Mouse (Mus musculus) v-Abl transformed pro-B cells (cell line): Measurements from ENCODE around the gene Nectin2.

Experiments
- in situ Hi-C, 2 experiments: fragments of 400-800 bp; cut with MboI; formaldehyde crosslinking; loops; one replicate each; pipeline ENCODE4 v1.15.1; 2025; ENCODE audit not compliant: unreplicated experiment in 2 of 2

The Nectin2 gene

GRCm38 (mm10) chr7:19715239-19716054 is 34.8 kb downstream of the Nectin2 start, which contains the start of gene Tomm40:
TSS of gene Tomm40 (minus strand) at chr7:19715438.
- in situ Hi-C loops, result no loop called here

- in situ Hi-C loops, result loop anchor here (5.0 kb wide), 3 partner anchors 48 to 213 kb away; partner anchors contain the start of gene Clptm1 (in 1 of the 2)
These were observed 35.4 kb downstream of the Nectin2 start for GRCm38 (mm10) chr7:19714836-19715235.

GRCm38 (mm10) chr7:19713598-19713997 is 36.7 kb downstream of the Nectin2 start:
- in situ Hi-C loops, result loop anchor here (5.0 kb wide), 3 partner anchors 46 to 211 kb away; partner anchors contain the start of gene Clptm1 (in 1 of the 2)

- in situ Hi-C loops, result loop anchor here (5.0 kb wide), 3 partner anchors 46 to 211 kb away; partner anchors contain the start of gene Clptm1 (in 1 of the 2)
These were observed 37.1 kb downstream of the Nectin2 start for GRCm38 (mm10) chr7:19713196-19713595.

GRCm38 (mm10) chr7:19712414-19712813 is 37.9 kb downstream of the Nectin2 start:
- in situ Hi-C loops, result loop anchor here (5.0 kb wide), 3 partner anchors 45 to 210 kb away; partner anchors contain the start of gene Clptm1 (in 1 of the 2)

GRCm38 (mm10) chr7:19710650-19711049 is 39.6 kb downstream of the Nectin2 start:
- in situ Hi-C loops, result loop anchor here (5.0 kb wide), 3 partner anchors 43 to 208 kb away; partner anchors contain the start of gene Clptm1 (in 1 of the 2)

- in situ Hi-C loops, result no loop called here
These were observed 45.0 kb downstream of the Nectin2 start for GRCm38 (mm10) chr7:19705271-19705670.

GRCm38 (mm10) chr7:19704475-19704874 is 45.8 kb downstream of the Nectin2 start:
- in situ Hi-C loops, result loop anchor here in 1 of 2 experiments (5.0 kb wide), 1 partner anchor 37 kb away; the partner anchor contains the start of gene Clptm1

- in situ Hi-C loops, result loop anchor here in 1 of 2 experiments (5.0 kb wide), 1 partner anchor 36 kb away; the partner anchor contains the start of gene Clptm1
These were observed 47.3 kb downstream of the Nectin2 start for GRCm38 (mm10) chr7:19702859-19703555.

GRCm38 (mm10) chr7:19701069-19701761 is 49.1 kb downstream of the Nectin2 start:
- in situ Hi-C loops, result loop anchor here in 1 of 2 experiments (5.0 kb wide), 1 partner anchor 34 kb away; the partner anchor contains the start of gene Clptm1

GRCm38 (mm10) chr7:19700299-19701068 is 49.8 kb downstream of the Nectin2 start:
- in situ Hi-C loops, result loop anchor here in 1 of 2 experiments (5.0 kb wide), 1 partner anchor 33 kb away; the partner anchor contains the start of gene Clptm1

GRCm38 (mm10) chr7:19699827-19700148 is 50.5 kb downstream of the Nectin2 start:
- in situ Hi-C loops, result loop anchor here in 1 of 2 experiments (5.0 kb wide), 1 partner anchor 32 kb away; the partner anchor contains the start of gene Clptm1

- in situ Hi-C loops, result no loop called here
These were observed 51.1 kb downstream of the Nectin2 start, which contains the start of gene Apoe for GRCm38 (mm10) chr7:19698907-19699826. TSS of gene Apoe (minus strand) at chr7:19699188.

- in situ Hi-C loops, result no loop called here
These were observed 52.1 kb downstream of the Nectin2 start for GRCm38 (mm10) chr7:19697949-19698906.

- in situ Hi-C loops, result no loop called here
These were observed 53.9 kb downstream of the Nectin2 start for GRCm38 (mm10) chr7:19696336-19696873.

GRCm38 (mm10) chr7:19695881-19696280 is 54.4 kb downstream of the Nectin2 start:
- in situ Hi-C loops, result no loop called here

GRCm38 (mm10) chr7:19695213-19695594 is 55.1 kb downstream of the Nectin2 start:
- in situ Hi-C loops, result no loop called here
